Mouse (Mus musculus) hindbrain, embryonic 15.5 days (tissue): ENCODE results near the gene Pacs2. TPM values are rescaled to one million over a fixed set of nuclear protein-coding genes. Genes with fewer than 3 reads are reported as not detected.

Experiments
- ATAC-seq: fragments of 200-750 bp; cut with Nextera tagmentation; 2 replicates; pipeline ENCODE4 v1.8.0; 2017; ENCODE audit warnings: low read depth, moderate number of reproducible peaks, moderate TSS enrichment; ENCODE audit not compliant: low FRiP score
- H3K27ac ChIP-seq: fragments of 300-500 bp; sonication (generic); replicated peaks from 2 replicates; pipeline ENCODE4 v1.5.1; 2015; ENCODE audit warnings: mild to moderate bottlenecking, inconsistent platforms
- H3K27me3 ChIP-seq: fragments of 300-500 bp; sonication (generic); 2 replicates; pipeline ENCODE4 v1.6.1; 2015; ENCODE audit warnings: control low read depth, inconsistent platforms
- H3K36me3 ChIP-seq: fragments of 300-500 bp; sonication (generic); 2 replicates; pipeline ENCODE4 v1.6.1; 2015; ENCODE audit warnings: control low read depth, inconsistent platforms
- H3K4me1 ChIP-seq: fragments of 300-500 bp; sonication (generic); replicated peaks from 2 replicates; pipeline ENCODE4 v1.6.1; 2015; ENCODE audit warnings: control low read depth, inconsistent platforms
- H3K4me2 ChIP-seq: fragments of 300-500 bp; sonication (generic); 2 replicates; pipeline ENCODE4 v1.6.1; 2015; ENCODE audit warnings: moderate library complexity, mild to moderate bottlenecking, inconsistent platforms
- H3K4me3 ChIP-seq: fragments of 300-500 bp; sonication (generic); 2 replicates; pipeline ENCODE4 v1.5.1; 2015; ENCODE audit warnings: mild to moderate bottlenecking, inconsistent platforms
- H3K9ac ChIP-seq: fragments of 300-500 bp; sonication (generic); 2 replicates; pipeline ENCODE4 v1.6.1; 2015; ENCODE audit warnings: inconsistent platforms
- H3K9me3 ChIP-seq: fragments of 300-500 bp; sonication (generic); 2 replicates; pipeline ENCODE4 v1.6.1; 2016; ENCODE audit warnings: control low read depth, inconsistent platforms
- WGBS: fragments of 180-500 bp; shearing (Covaris S2); methylation state at CpG from one replicate; pipeline ENCODE4 v1.1.7; 2015; 5-methylcytosine and 5-hydroxymethylcytosine counted together
- polyA plus RNA-seq: library from polyadenylated mRNA; unstranded; fragments of >200 nt; fragmentation: Nextera tagmentation; extraction: Ambion mirVana; gene quantifications from 2 replicates; pipeline ENCODE4 v1.2.1, GENCODE M21; 2015

Gene Pacs2
- polyA plus RNA-seq, 1 experiment from 2014 or later: 32.3 TPM

DNA sequence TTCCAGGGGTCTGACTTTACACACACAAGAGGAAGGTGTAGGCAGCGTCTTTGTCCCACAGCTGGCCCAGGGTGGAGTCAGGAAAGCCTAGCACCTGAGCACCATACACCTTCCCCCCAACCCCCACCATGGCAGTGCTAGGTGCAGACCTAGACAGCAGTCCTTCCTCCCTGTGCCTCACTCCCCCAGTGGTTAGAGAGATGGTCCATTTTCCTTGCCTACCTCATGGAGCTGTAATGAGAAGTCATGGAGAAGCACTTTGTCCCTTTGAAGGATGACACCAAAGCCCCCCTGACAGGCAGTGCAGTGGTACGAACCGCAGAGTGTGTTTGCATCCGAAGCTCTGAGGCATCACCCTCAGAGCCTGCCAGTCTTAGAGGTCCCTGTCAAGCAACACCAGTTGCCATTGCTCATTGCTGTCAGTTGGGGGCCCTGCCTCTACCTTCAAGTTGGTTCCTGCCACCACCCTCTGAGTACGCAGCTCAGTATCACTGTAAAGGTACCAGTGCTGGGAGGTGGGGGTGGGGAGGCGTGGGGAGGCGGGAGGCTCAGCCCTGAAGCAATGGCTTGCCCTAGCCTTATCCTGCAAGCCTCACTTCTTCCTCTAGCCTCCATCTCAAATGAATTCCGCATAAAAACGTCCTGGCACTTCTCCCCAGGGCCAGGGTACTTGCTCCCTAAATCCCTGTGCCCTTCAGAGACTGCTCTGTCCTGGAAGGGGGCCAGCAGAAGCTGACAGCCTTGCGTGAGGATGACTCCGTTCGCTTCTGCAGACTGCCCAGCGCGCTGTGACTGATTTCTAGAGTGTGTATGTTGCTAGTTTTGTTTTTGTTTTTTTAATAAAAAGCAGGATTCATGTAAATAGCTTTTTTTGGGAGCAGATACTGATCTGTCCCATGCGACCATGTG, 59.4 kb downstream of the Pacs2 start:
- 11% methylated on average over 15 of the region's 15 CpGs for WGBS
- peak overlapping the region; percentile 41 for H3K4me3 ChIP-seq
- no peaks in the 10 kb centered on the region for H3K27me3 ChIP-seq
- peak overlapping the region; percentile 89 for H3K4me2 ChIP-seq
- peaks cover 27% of the 10 kb centered on the region for H3K36me3 ChIP-seq
- peak overlapping the region; percentile 56 for H3K9ac ChIP-seq
- H3K27ac ChIP-seq: peak overlapping the region; percentile 94
- H3K9me3 ChIP-seq: no peaks in the 10 kb centered on the region
- peak; percentile 54 for ATAC-seq
- peaks cover 25% of the 10 kb centered on the region for H3K4me1 ChIP-seq

DNA sequence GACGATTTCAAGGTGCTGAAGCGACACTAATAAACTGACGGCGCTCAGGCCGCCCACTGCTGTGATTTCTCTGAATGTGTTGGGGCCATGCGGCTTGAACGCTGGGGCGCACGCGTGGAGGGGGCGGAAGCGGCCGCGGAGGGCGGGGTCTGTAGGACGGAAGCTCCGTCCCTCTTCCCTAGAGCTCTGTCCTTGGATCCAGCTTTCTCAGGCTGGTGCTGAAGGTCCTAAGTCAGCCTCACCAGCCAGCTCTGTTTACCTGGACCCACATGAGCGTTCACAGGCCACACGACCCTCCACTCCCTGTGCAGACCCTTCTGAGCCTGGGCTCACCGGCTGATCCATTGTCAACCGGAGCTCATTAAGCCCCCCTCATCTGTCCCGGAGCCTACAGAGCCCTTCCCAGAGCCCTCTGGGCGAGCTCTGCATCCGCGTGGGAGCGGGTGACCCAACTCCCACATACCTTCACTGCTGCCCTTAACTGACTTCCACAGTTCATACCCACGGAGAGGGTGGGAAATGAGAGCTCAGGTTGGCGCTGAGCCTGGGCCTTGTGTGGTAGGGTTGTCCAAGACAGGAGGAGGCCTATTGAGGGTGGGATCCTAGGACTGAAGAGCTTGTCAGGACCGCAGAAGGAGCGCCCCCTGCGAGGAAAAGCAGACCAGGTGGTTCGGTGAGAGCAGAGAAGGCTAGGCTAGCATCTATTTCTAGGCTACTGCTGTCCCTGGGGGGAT, 60.2 kb downstream of the Pacs2 start, which contains the start of gene Tex22:
Gene Tex22 (plus strand): TSS at position 174 of the 734 bp plus-strand sequence.
- H3K4me1 ChIP-seq: peaks cover 25% of the 10 kb centered on the region
- H3K4me2 ChIP-seq: peak within 1 kb of the TSS; percentile 89
- peak within 1 kb of the TSS; percentile 56 for H3K9ac ChIP-seq
- H3K27ac ChIP-seq: peak within 1 kb of the TSS; percentile 94
- H3K27me3 ChIP-seq: no peaks in the 10 kb centered on the region
- 3% methylated on average over 32 of the region's 32 CpGs for WGBS
- H3K36me3 ChIP-seq: peaks cover 19% of the 10 kb centered on the region
- H3K4me3 ChIP-seq: peak within 1 kb of the TSS; percentile 41
- no peaks in the 10 kb centered on the region for H3K9me3 ChIP-seq
- peak; percentile 96 for ATAC-seq

DNA sequence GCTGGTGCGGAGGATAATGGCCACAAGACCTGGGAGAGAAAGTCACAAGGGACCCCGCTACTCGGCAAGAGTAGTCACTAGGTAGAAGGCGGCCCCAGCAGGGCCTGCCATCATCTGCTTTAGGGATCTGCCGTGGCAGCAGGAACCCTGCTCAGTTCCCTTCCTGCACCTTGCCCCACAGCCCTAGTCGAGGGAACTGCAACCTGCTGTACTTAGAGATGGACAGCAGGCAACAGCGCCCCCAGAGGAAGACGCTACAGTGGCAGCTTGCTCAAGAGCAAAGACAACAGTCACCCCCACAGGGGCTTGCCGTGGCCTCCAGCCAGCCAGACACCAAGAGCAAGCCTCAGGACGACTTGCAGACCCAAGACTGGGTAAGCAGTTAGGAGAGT, 60.8 kb downstream of the Pacs2 start:
- H3K9ac ChIP-seq: peak overlapping the region; percentile 56
- 0% methylated on average over 10 of the region's 10 CpGs for WGBS
- H3K27ac ChIP-seq: peak overlapping the region; percentile 94
- H3K4me3 ChIP-seq: peak overlapping the region; percentile 41
- peaks cover 25% of the 10 kb centered on the region for H3K4me1 ChIP-seq
- peak overlapping the region; percentile 89 for H3K4me2 ChIP-seq
- no peaks in the 10 kb centered on the region for H3K27me3 ChIP-seq
- peaks cover 13% of the 10 kb centered on the region; the same call in 1 of the 2 replicates for H3K36me3 ChIP-seq
- ATAC-seq: peak; percentile 74
- no peaks in the 10 kb centered on the region for H3K9me3 ChIP-seq

DNA sequence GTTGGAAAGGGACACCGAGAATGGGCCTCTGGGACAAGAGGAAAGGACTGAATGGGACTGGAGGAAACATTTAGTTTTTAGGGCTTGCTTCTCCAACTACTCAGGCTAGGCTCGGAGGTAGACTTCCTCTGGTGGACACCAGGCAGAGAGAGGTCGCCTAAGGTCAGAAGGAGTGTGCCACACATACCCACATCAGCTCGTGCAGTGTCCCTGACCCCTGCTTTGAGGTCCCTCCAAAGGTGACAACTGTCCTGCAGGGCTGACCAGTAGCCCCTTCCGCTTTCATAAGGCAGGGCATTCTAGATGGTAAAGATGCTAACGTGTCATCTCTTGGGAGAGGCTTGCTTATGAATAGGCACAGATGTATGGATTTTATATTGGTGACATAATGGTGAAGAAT, 61.2 kb downstream of the Pacs2 start:
- ATAC-seq: 0 out of 2 replicates have a peak, but pooled peaks have one; percentile 0
- peaks cover 9% of the 10 kb centered on the region; the same call in 1 of the 2 replicates for H3K36me3 ChIP-seq
- H3K4me2 ChIP-seq: peak overlapping the region; percentile 89
- H3K9ac ChIP-seq: 0 out of 2 replicates have a peak overlapping the region, but pooled peaks have one; percentile 56
- peaks cover 25% of the 10 kb centered on the region for H3K4me1 ChIP-seq
- H3K27me3 ChIP-seq: no peaks in the 10 kb centered on the region
- H3K9me3 ChIP-seq: no peaks in the 10 kb centered on the region
- peak overlapping the region; percentile 94 for H3K27ac ChIP-seq
- H3K4me3 ChIP-seq: peak overlapping the region; percentile 41; the same call in 1 of the 2 replicates
- 62% methylated on average over 6 of the region's 6 CpGs for WGBS

DNA sequence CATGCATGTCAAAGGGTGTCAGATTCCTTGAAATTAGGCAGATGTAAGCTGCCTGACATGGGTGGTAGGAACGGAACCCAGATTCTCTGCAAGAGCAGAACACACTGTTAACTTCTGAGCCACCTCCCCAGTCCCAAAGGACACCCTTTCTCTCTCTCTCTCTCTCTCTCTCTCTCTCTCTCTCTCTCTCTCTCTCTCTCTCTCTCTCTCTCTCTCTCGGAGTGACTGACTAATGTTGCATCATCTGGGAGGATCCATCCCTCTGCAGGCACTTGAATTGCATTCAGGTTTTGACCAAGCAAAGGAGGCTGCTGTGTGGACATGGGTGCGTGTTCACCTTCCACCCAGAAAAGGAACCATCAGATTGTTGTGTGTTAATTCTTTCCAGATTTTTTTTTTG, 73.0 kb downstream of the Pacs2 start:
- no peaks in the 10 kb centered on the region for H3K27me3 ChIP-seq
- ATAC-seq: no peak
- no peak overlapping the region for H3K4me2 ChIP-seq
- no peak overlapping the region for H3K27ac ChIP-seq
- H3K36me3 ChIP-seq: no peaks in the 10 kb centered on the region
- no peaks in the 10 kb centered on the region for H3K4me1 ChIP-seq
- H3K9ac ChIP-seq: no peak overlapping the region
- WGBS: 73% methylated on average over 3 of the region's 3 CpGs
- no peak overlapping the region for H3K4me3 ChIP-seq
- no peaks in the 10 kb centered on the region for H3K9me3 ChIP-seq

DNA sequence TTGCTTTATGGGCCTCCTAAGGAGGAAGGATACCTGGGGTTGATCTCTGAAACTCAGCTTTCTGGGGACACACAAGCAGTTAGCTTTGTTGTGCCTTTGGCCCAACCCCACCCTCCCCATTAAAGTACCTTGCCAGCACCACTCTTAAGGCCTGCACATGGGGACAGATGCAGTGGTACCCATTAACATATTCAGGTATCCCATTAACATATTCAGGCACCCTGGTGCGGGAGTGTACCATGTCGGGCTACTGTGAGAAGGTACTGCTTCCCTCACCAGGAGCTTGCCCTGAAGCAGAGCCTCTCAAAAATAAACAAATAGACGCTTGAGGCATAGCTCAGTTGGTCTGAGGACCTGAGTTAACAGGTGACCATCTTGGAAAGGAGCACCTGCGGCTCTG, 73.7 kb downstream of the Pacs2 start:
- no peaks in the 10 kb centered on the region for H3K4me1 ChIP-seq
- no peak overlapping the region for H3K9ac ChIP-seq
- no peak overlapping the region for H3K27ac ChIP-seq
- H3K4me3 ChIP-seq: no peak overlapping the region
- no peak overlapping the region for H3K4me2 ChIP-seq
- WGBS: 32% methylated on average over 4 of the region's 4 CpGs
- no peaks in the 10 kb centered on the region for H3K36me3 ChIP-seq
- ATAC-seq: no peak
- no peaks in the 10 kb centered on the region for H3K9me3 ChIP-seq
- H3K27me3 ChIP-seq: no peaks in the 10 kb centered on the region

DNA sequence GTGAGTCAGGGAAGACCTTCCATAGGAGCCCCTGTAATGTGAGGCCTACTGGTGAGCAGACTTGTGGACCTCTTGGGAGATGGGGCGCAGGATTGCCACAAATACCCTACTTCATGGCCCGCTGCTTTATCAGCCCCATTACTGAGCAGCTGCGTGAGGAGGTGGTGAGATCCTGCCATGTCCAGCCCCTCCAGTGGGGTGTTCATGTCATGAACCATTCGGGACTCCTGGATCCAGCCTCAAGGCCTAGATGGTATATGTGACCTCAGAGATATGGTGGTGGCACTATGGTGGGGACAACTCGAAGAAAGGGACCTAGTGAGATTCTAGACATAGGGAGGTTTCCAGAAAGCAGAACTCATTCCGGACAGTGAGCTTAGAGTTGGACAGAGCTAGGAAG, 74.8 kb downstream of the Pacs2 start:
- no peak for ATAC-seq
- Histone ChIP-seq H3K4me2 (no peak overlapping the region), H3K27me3 (no peaks in the 10 kb centered on the region), H3K36me3 (no peaks in the 10 kb centered on the region), H3K27ac (no peak overlapping the region), H3K4me3 (no peak overlapping the region), H3K4me1 (no peaks in the 10 kb centered on the region), H3K9ac (no peak overlapping the region), H3K9me3 (no peaks in the 10 kb centered on the region)
- 89% methylated on average over 6 of the region's 6 CpGs for WGBS

DNA sequence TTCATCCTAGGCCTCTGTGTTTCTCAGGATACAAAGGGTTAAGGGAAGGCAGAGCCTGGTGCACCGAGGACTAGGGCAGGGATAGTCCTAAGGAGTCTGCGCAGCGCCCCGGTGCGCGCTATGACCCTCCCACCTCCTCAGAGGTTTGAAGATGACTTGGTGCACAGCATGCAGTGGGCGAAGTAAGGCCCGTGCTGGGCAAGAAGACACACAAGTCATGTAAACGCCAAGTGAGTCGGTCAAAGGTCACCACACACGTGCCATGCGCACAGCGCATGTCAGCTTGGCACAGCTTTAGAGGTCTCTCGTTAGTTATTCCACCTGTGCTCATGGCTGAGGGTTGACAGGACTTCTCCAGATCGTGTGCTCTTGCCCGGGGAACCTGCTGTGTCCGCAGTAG, 75.7 kb downstream of the Pacs2 start:
- ATAC-seq: no peak
- no peaks in the 10 kb centered on the region for H3K9me3 ChIP-seq
- H3K4me3 ChIP-seq: no peak overlapping the region
- H3K27ac ChIP-seq: no peak overlapping the region
- H3K4me1 ChIP-seq: no peaks in the 10 kb centered on the region
- 79% methylated on average over 17 of the region's 17 CpGs for WGBS
- no peaks in the 10 kb centered on the region for H3K27me3 ChIP-seq
- H3K4me2 ChIP-seq: no peak overlapping the region
- H3K9ac ChIP-seq: no peak overlapping the region
- no peaks in the 10 kb centered on the region for H3K36me3 ChIP-seq

DNA sequence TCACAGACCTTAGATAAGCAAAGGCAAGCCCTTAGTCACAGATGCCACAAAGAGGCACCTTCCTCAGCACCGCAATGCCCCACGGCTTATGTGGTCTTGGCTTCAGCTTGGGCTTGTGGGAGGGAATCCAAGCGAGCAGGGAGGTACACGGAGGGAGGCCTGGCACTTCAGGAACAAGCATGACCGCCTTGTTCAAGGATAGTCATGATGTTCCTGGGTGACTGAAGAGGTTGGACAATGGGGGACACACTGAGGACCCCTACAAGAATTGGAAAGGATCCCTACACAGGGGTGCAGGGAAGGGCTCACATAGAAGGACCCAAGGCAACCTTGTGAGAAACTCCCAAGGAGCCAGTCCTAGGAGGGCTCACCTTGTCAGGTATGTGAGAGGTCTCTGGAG, 82.7 kb downstream of the Pacs2 start:
- Histone ChIP-seq H3K4me1 (peaks cover 41% of the 10 kb centered on the region), H3K9ac (peak overlapping the region; percentile 100), H3K27me3 (no peaks in the 10 kb centered on the region), H3K36me3 (no peaks in the 10 kb centered on the region), H3K4me2 (peak overlapping the region; percentile 99), H3K27ac (no peak overlapping the region), H3K9me3 (no peaks in the 10 kb centered on the region), H3K4me3 (peak overlapping the region; percentile 96)
- peak; percentile 25 for ATAC-seq
- 87% methylated on average over 5 of the region's 5 CpGs for WGBS

DNA sequence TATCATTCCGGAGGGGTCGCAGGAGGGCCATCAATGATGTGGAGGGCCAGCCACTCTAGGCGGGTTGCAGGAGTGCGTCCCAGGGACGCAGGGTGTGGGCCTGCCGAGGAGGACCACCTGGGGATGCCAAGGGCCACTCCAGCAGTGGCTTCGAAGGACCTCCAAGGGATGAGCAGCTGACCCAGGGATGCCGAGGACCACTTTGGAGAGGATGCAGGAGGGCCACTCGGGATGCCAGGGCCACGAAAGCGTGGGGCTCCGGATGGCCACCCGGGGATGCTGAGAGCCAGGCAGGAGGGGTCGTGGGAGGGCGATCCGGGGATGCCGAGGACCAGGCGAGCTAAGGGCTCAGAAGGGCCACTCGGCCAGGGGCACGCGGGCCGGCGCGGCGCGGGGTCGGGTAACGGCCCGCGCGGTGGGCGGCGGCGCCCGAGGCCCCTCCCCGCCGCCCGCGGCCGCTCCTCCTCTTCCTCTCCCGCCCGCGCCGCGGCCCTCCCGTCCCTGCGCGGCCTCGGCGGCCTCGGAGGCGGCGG, 83.5 kb downstream of the Pacs2 start, which contains the start of gene Mta1:
Gene Mta1 (plus strand): TSS at position 530 of the 533 bp plus-strand sequence.
- Histone ChIP-seq H3K4me2 (peak within 1 kb of the TSS; percentile 99), H3K4me3 (peak within 1 kb of the TSS; percentile 96), H3K36me3 (no peaks in the 10 kb centered on the region), H3K9ac (peak within 1 kb of the TSS; percentile 100), H3K27ac (peak within 1 kb of the TSS; percentile 86), H3K9me3 (no peaks in the 10 kb centered on the region), H3K4me1 (peaks cover 49% of the 10 kb centered on the region), H3K27me3 (no peaks in the 10 kb centered on the region)
- 2% methylated on average over 20 of the region's 53 CpGs for WGBS
- ATAC-seq: peak; percentile 67

DNA sequence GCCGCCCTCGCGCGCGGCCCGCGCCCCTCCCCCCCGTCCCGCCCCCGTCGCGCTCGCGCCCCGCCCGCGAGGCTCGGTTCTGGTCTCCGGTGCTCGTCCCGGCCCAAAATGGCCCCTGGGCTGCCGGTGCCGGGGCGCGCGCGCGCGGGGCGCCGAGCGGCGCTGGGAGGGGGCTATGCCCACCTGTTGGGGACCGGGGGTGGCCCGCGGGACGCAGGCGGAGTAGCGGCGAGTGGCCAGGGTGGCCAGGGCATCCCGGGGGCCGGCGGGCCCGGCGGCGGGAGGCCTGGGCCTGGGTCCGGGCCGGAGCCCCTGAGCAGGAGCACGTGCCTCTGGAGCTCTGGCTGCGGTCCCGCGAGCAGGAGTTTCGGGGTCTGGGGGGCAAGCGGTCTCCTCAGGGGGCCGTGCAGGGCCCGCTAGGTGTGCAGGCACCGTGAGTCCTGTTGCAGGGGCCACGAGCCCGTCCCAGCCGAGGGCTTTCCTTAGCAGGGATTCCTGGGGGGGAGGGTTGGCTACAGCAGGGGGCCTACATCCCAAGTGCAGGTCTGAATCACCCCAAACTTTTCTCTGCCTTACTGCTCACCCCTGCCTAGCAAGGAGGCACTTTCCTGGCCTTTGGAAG, 84.3 kb downstream of the Pacs2 start:
- ATAC-seq: 0 out of 2 replicates have a peak, but pooled peaks have one; percentile 24
- Histone ChIP-seq H3K9ac (peak overlapping the region; percentile 100), H3K27ac (peak overlapping the region; percentile 86), H3K9me3 (no peaks in the 10 kb centered on the region), H3K4me2 (peak overlapping the region; percentile 85), H3K27me3 (no peaks in the 10 kb centered on the region), H3K36me3 (no peaks in the 10 kb centered on the region), H3K4me1 (peaks cover 55% of the 10 kb centered on the region), H3K4me3 (peak overlapping the region; percentile 96)
- WGBS: under 1% methylated on average over 48 of the region's 60 CpGs
